ENCODE assay signal across 18 mouse cellular contexts in genomic region chr3:33306169-33306568, GRCm38 (mm10).
"Had no signal": no experiment of that assay in that cellular context is flagged by ENCODE, and none has a peak within 500 bp of the region (broad histone marks: within the 10 kb centered on the region; RNA-seq: fewer than 3 reads in every experiment).

No protein-coding gene starts in this region.

- H3K9me3 ChIP-seq: liver, embryonic 15.5 days; lung, embryonic 15.5 days; midbrain, embryonic 10.5 days; midbrain, embryonic 12.5 days; midbrain, embryonic 15.5 days; neural tube, embryonic 13.5 days; neural tube, embryonic 15.5 days had no signal

- H3K4me3 ChIP-seq: liver, embryonic 15.5 days; lung, embryonic 15.5 days; midbrain, embryonic 10.5 days; midbrain, embryonic 12.5 days; midbrain, embryonic 15.5 days; myocyte; neural tube, embryonic 13.5 days; neural tube, embryonic 15.5 days had no signal

- ATAC-seq: liver, postnatal 0 days; lung, postnatal 0 days; midbrain, embryonic 15.5 days had no signal

- H3K4me2 ChIP-seq: liver, embryonic 15.5 days; lung, embryonic 15.5 days; midbrain, embryonic 12.5 days; midbrain, embryonic 15.5 days; neural tube, embryonic 13.5 days; neural tube, embryonic 15.5 days had no signal

- H3K4me1 ChIP-seq: liver, embryonic 15.5 days; lung, embryonic 15.5 days; midbrain, embryonic 10.5 days; midbrain, embryonic 12.5 days; midbrain, embryonic 15.5 days; neural tube, embryonic 13.5 days; neural tube, embryonic 15.5 days had no signal

- H3K27ac ChIP-seq: liver, embryonic 15.5 days; lung, embryonic 15.5 days; midbrain, embryonic 10.5 days; midbrain, embryonic 12.5 days; midbrain, embryonic 15.5 days; neural tube, embryonic 13.5 days; neural tube, embryonic 15.5 days had no signal

- DNase-seq: liver, postnatal 0 days; lung, adult 2 months; lung, postnatal 4 days; retina, postnatal 1 day; right cerebral cortex, postnatal 4 days; spleen, adult 18-20 months; thymus, adult 2 months; thymus, postnatal 25 days; thymus, postnatal 4 days had no signal

- H3K9ac ChIP-seq: liver, embryonic 15.5 days; liver, postnatal 0 days; lung, embryonic 15.5 days; midbrain, embryonic 12.5 days; midbrain, embryonic 15.5 days; neural tube, embryonic 13.5 days; neural tube, embryonic 15.5 days had no signal

- H3K27me3 ChIP-seq: liver, embryonic 15.5 days; lung, embryonic 15.5 days; midbrain, embryonic 12.5 days; midbrain, embryonic 15.5 days; neural tube, embryonic 13.5 days; neural tube, embryonic 15.5 days had no signal

- H3K36me3 ChIP-seq: liver, embryonic 15.5 days; lung, embryonic 15.5 days; midbrain, embryonic 10.5 days; midbrain, embryonic 12.5 days; midbrain, embryonic 15.5 days; neural tube, embryonic 13.5 days; neural tube, embryonic 15.5 days had no signal
